Mouse (Mus musculus): ENCODE results near the gene Hspb1.

GRCm38 (mm10) chr5:135851481-135851880 is 36.2 kb upstream of the Hspb1 start:
- TF ChIP-seq CTCF (IDR thresholded peaks at IDR 0.05; ENCODE audit: low read depth) (no peak), EP300 (IDR thresholded peaks at IDR 0.05; ENCODE audit: low read depth) (no peak)

Measured in liver, embryonic 14.5 days (tissue).